Mouse (Mus musculus) B cell, adult (primary cell): Measurements from ENCODE around the gene Rab28. TPM values are rescaled to one million over a fixed set of nuclear protein-coding genes. Genes with fewer than 3 reads are reported as not detected.

Experiments used
- total RNA-seq: library from RNA; stranded (reverse); gene quantifications from 4 replicates; pipeline ENCODE4 v1.2.4, GENCODE M21; 2023; ENCODE audit not compliant: inconsistent age

The Rab28 gene
- total RNA-seq, result 29.1 to 33.8 TPM (median 32.0 TPM) in 4 replicates

DNA sequence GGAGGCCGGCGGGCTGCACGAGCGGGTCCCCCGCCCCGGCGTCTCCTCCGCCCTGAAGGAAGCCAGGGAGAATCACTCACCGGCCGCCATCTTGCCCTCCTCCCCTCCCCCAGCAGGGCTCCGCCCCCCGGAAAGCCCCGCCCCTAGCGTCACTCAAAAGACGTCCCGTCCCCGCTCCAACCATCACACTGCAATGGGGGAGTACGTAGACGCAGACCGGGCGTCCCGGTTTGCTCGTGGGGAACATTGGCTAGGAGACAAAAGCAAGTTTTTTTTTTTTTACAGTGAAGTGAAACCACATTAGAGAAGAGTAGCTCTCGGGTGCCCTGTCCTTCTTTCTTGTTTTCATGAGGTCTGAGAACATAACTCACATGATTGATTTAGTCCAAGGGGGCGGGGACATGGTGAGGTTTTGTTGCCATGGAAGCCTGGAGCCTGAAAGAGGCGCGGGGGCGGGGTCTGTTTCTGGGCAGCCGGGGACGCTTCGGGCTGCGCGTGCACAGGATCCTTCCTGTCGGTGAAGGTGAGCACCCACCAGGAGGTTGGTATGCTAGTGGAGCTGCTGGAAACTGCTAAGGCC, at the start of gene Rab28:
Gene Rab28, minus strand, starts transcription at position 107 of the 580 bp plus-strand sequence.

Other genes starting within 250 kb of the Rab28 start
- 0.39 TPM in 1 of 4 replicates, not detected in the others for gene Nkx3-2, start 56.3 kb upstream of the Rab28 start, total RNA-seq
- gene Bod1l, start 136.2 kb upstream of the Rab28 start, total RNA-seq, result 37.2 to 41.9 TPM (median 40.9 TPM) in 4 replicates